Mouse (Mus musculus) cerebellum, postnatal 36 days (tissue): ENCODE measurements around the gene 1110032F04Rik.
"Not testable (repeated sequence)": the region's sequence is repeated elsewhere in the genome, so short reads cannot be mapped to it uniquely, and the experiment has no call there.

Experiments used
- DNase-seq, 2 experiments: peaks; one replicate each; pipeline ENCODE4 v3.0.0; 2021 to 2022; ENCODE audit warnings: mixed read lengths in 2 of 2

The 1110032F04Rik gene

DNA sequence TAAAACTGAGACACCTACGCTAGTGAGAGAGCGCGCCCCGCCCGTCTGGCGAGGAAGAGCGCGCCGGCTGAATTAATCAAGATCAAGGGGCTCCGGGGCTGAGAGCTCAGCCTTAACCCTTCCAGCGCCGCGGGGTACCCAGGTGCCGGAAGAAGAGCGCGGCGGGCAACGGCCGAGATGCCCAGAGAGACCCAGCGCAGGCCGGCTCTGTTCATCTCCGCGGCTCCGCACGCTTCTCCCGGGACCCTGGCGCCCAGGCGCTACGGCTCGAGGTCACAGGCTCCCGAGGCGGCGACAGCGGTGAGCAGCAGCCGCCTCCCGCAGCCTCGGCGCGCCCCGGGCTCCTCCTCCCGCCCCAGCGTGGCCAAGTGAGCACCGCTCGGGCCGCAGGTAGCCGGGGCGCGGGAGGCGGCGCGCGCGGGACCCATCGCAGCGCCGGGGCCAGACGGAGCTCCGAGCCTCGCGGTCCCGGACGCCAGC lies at the start of gene 1110032F04Rik:
TSS of gene 1110032F04Rik (plus strand) at position 376 of the 480 bp plus-strand sequence.
- DNase-seq, result peak in 1 of 2 experiments; percentile 8

DNA sequence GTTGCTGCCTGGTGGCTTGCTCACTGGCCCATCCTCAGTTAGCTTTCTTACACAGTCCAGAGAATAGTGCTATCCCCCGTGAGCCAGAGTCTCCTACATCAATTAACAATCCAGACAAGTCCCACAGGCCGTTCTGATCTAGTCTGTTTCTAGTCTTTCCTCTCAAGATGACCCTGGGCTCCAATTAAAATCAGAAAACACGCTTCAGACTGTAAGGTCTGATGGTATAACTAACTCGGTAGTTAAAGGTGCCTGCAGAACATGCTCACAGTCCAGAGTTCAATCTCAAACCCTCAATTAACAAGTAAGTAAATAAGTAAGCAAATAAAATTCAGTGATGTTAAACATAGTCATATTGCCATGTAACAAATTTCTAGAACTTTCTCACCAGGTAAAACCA lies 48.0 kb upstream of the 1110032F04Rik start:
- no peak for DNase-seq

DNA sequence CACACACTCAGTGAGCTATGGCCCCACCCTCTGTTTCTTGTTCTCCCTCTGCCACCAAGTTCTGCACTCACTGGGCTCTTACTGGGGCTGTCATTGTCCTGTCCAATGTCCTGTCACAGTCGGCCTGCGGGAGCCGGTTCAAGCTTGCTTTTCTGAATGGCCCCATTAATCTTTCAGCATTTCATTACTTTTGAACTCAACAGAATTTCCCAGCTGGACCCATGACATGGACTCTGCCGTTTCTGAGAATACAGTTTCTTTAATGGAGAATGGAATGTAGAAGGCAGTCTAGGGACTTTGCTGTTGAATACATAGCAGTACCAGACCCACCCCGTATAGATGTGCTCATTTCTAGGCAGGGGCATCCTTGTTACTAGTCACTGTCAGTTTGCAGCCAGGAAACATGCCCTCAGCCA lies 47.5 kb upstream of the 1110032F04Rik start:
- DNase-seq, result no peak

DNA sequence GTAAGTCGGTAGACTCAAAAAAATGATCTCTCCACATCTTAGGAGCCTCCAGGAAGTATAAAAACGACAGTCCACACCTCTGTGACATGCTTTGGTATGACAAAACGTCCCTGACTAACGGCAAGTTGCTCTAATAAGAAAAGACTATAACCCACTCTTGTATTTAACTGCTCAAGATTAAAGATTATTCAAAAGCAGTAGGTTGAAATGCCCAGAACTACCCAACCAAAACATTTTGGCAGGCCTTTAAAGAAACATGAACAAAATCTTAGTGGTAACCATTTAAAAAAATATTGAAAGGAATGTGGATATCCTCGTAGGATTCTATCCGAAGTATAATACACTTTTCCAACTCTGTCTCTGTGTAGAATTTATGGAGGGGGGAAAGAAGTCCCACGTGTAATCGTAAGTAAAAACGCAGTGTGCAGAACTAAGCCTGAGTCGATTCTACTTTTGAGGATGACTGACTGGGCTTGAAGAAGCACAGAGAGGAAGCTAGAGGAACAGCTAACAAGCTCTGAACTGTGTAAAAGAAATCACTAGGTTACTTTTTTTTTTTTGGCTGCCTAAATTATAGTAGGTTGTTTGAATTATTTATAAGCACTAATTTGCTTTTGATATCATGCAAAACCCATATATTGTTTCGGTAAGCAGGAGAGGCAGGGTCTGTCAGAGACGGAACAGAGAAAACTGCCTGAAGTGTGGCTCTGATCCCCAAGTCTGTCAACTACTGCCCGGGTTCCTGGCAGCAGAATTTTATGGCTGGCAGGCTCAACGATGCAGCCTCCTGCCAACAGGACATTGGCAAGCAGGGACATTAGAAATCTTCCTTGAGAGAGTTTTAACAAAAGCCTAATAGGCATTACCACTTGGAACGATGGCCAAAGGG lies 45.3 kb upstream of the 1110032F04Rik start:
- peak; percentile 58 to 66 for DNase-seq

DNA sequence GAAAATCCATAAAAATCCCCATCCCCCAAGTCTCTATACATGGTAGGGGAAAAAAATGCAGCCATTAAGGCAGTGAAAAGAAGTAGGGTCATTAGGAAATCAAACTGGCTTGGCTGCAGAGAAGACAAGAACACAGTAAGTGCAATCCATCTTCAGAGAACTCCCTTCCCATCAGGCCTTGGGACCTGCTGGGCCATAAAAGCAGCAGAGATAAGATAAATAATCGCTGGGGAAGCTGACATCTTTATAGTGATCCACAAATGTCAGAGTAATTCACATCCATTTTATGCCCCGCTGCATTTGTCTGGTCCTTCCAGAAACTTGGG lies 44.7 kb upstream of the 1110032F04Rik start:
- DNase-seq, result no peak

DNA sequence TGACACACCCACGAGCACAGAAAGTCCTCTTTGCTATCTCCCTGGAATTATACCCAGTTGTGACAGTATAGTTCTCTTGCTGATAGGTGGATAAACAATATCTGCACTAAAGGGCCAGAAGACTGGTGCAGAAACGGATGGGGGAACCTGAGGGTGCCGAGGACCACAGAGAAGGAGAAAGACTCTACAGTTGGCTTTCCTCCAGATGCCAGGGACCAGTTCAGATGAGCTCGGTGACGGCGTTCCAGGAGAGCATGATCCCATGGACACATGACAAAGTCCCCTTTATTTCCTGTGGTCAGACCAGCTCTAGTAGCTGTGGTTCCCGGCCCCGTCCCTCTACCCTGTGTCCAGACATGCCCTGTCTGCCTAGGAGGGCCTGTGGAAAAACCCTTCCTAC lies 44.2 kb upstream of the 1110032F04Rik start:
- peak in 1 of 2 experiments; percentile 4 for DNase-seq

DNA sequence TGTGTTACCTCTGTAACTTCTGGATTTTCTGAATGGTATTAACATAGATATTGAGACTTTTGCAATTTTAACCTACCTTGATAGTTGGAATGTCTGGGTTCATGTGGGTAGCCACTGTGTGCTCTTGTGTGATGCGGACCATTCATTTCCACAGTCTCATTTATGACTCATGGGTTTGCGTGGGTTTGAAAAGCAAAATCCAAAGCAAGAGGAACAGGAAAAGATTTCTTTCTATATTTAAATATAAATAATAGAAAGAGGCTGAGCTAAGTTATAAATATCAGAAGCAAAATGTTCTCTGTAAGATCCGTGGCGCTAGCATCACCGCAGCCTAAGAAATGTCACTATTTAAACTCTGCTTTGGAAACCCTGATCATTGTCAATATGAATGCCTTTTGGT lies 41.7 kb upstream of the 1110032F04Rik start:
- no peak for DNase-seq

DNA sequence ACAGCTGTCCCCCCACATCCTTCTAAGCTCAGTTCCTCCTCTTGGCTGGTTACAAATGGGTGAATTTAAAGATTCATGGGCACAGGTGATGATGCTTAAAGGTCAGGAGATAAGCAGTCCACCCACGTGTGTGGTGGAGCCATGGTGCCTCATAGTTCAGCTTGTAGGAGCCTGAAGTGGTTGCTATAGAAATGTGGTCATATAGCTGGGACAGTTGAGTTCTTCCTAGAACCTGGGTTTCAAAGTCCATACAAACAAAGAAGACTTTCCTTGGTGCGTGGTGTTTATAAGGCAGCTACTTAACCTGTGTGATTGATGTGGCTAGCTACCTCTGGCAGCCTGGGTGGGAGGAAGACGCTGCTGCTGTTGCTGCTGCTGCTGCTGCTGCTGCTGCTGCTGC lies 39.4 kb upstream of the 1110032F04Rik start:
- no peak for DNase-seq

DNA sequence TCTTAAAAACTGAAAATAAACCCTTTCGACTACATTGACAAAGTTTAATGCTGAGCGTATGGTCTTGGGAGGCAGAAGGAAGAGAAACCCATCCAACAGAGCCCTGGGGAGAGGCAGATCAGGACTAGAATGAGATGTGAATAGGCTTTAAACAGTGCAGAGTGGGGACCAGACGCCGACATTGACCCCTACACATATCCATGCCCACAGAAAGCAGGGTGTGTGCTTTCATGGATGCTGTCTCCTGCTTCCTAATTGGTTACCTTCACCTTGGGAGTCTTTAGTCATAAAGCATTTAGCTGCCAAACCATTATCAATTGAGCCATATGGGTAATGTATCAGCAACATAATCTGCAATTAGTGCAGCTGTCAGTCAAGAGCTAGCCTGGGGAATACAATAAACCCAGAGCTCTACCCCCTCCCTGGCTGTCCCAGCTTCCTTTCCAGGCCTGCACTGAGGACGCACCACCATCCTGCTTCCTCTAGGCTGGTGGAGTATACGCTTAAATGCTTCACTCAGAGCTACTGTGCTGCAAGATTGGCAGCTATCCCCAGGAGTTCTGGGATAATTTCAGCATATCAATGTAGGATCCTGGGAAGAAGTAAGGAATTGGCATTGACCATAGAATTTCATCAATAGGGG lies 32.4 kb upstream of the 1110032F04Rik start:
- no peak for DNase-seq

DNA sequence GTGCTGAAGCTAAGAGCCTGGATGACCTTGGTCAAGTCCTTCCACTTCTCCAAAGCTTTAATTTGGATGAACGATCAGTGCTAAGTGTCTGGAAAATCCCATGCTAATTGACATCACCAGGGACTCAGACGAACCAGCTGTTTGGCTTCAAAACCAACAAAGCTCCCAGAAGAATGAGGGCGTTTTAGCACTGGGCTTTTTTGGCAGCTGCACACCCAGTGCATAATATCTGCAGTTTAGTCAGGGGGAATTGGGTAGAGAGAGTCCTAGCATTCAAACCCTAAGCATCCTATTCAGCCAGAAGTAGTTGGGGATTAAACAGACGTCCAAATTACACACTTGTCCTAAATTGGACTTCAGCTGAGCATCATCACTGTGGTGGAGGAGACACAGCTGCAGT lies 29.2 kb upstream of the 1110032F04Rik start:
- no peak for DNase-seq

DNA sequence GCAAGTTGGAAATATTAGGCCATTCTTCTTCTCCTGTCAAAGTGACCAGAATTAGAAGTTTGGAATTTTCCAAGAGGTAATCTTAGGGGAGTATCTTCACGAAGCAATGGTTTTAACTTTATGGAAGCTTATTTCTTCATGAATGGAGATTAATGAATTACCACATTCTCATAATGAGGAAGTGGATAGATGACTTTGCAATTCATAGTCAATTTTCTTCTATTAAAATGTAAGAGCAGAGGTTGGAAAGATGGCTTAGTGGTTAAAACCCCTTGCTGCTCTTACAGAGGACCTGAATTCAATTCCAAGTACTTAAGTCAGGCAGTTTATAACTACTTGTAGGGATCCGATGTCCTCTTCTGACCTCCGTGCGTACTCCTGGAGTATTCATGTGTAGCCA lies 25.4 kb upstream of the 1110032F04Rik start:
- no peak for DNase-seq

DNA sequence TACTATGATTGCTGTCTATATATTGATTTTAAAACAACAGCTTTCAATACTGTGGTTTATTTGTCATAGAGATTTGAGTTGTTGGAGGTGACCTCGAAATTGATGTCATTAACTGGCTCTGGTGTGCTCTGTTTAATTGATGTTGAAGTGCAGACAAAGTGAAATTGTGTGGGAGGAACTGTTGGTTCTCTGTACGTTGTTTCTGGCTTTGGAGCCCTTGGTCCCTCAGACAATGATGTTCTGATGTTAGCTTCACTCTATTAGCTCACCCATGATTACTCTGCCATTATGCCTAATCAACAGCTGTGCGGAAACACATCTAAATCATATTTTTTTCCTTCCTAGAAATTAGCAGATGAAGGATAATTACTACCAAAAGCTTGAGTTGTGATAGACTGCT lies 21.1 kb upstream of the 1110032F04Rik start:
- no peak for DNase-seq

DNA sequence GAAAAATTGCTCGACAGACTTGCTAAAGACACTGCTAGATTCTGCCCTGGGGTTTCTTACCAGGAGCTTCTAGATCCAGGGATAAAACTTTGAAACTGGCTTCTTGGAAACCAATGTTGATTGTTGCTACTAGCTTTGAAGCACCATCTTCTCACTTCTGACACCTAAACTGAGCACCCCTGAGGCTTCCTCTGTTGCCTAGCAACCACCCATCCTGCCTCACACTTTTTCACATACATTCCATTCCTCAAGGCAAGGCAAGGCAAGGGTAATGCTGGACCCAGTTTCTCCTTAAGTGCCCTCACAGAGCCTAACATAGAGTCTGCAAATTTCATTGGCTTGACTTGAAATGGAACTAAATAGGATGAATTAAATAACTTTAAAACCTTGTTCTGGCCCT lies 17.0 kb upstream of the 1110032F04Rik start:
- DNase-seq, result no peak

DNA sequence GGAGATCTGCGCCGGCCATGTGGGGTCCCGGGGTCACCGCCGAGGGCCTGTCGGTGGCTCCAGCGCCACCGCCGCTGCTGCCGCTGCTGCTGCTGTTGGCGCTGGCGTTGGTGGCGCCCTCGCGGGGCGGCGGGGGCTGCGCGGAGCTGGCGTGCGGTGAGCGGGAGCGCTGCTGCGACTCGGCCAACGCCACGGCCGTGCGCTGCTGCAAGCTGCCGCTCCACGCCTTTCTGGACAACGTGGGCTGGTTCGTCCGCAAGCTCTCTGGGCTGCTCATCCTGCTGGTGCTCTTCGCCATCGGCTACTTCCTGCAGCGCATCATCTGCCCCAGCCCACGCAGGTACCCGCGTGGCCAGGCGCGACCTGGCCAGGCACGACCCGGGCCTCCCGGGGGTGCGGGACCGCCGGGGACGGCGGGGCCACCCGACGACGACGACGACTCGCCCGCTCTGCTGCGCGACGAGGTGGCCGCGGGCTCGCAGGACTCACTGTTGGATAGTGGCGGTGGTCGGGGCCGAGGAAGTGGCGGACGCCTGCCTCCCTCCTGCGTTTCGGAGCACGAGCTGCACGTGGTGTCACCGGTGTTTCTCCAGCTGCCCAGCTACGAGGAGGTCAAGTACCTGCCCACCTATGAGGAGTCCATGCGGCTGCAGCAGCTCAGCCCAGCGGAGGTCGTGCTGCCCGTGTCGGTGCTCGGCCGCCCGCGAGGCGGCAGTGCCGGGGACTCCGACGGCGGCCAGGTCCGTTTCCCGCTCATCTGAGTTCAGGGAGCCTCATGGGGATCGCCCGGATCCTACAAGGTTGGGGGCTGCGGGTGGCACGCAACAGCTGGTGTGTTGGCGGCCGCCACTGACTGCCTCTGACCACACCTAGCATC lies 543 bp downstream of the 1110032F04Rik start:
- peak; percentile 6 to 14 for DNase-seq

DNA sequence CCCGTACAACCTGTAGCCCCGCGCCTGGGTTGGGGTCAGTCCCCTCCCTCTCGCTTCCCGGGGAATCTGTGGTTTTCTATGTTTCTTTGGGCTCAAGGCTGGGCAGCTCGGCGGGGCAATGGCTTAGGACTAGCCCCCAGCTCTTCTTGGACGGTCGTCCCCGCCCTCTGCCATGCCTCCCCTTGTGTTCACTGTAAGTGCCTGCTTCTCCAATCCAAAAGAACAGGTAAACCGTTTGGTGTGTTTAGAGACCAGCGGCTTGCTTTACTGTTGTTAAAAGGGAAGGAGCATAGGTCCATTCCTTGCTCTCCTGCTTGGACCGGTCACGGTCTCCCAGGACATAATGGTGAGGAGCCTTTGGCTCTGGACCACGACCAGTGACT lies 1.2 kb downstream of the 1110032F04Rik start:
- no peak for DNase-seq

DNA sequence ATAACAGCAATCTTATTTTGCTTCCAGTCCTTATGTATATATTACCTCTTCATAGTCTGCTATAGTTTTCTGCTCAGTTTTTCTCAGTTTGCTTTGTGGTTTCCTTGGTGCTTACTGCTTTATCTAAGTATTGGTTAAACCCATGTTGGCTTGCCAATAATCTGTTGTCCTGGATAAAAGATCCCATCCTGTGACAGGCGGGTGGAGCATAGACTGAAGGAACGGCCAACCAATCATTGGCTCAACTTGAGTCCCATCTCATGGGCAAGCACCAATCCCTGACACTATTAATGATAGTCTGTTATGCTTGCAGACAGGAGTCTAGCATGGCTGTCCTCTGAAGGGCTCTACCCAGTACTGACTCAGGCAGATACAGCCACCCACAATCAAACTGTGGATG lies 4.7 kb downstream of the 1110032F04Rik start:
- no peak for DNase-seq

DNA sequence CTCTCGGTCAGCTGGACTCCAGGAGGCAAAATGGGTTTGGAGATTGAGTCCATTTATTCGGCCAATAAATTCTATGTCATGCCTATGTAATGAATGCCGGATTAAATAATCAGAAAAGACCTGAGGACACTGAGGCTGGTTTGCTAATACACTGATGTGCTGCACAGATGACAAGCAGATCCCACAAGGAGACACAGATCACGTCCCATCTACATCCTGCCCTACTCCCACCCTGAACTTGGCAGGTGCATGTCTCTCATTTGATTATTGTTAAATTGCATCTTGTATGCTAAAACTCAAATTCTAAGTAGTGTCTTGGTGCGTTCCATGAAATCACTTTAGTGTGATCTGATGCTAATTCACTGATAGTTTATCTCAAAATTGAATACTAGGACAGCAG lies 17.5 kb downstream of the 1110032F04Rik start:
- no peak for DNase-seq

DNA sequence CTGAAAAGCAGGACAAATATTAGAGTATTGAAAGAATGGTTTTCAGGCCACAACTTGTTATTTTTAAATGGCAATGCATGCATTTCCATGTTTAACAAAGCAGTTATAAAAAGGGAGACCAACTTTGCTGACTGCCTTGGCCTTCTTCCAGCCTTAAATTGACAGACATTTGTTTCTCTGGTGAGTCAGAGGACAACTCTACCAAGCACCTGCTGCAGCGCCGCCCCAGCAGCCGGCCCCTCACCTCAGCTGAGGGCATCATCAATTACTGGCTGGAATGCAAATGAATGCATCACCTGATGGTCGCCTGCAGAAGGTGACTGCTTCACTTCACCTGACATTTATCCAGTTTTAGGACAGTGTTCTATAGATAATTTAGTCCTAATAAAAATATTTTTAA lies 26.0 kb downstream of the 1110032F04Rik start:
- DNase-seq, result no peak

DNA sequence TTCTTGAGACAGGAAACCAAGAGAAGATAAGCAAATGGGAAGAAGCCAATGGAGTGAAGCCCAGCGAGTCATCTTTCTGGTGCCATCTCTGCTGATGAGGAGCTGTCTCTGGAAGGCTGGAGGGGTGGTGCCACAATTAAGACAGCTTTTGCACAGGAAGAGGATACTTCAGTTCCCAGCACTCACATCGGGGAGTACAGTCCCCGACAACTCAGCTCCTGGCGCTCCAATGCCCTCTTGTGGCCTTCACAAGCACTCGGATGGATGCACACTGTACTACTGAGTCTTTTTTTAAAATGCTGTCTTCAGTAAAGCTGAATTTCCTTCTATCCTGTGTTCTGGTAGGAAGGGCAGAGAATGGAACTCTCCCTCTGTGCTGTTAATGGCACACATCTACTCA lies 27.8 kb downstream of the 1110032F04Rik start:
- no peak for DNase-seq

DNA sequence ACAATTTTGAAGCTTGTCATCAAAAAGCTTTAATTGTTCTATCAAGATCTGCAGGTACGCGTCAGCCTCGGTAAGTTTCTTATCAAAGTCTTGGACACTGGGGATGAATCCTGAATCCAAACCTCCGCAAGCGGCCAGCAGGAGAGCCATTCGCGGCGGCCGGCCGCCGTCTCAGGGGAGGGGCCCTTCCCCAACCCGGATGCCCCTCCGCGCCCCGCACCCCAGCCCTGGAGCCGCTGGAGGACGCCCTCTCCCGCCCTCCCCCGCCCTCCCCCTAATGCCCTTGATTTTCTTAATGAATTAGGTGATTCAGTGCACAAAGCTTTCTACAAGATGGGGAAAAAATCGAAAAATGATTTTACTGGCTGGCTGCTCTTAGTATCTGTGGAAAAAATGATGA lies 33.2 kb downstream of the 1110032F04Rik start:
- DNase-seq, result not testable (repeated sequence)

DNA sequence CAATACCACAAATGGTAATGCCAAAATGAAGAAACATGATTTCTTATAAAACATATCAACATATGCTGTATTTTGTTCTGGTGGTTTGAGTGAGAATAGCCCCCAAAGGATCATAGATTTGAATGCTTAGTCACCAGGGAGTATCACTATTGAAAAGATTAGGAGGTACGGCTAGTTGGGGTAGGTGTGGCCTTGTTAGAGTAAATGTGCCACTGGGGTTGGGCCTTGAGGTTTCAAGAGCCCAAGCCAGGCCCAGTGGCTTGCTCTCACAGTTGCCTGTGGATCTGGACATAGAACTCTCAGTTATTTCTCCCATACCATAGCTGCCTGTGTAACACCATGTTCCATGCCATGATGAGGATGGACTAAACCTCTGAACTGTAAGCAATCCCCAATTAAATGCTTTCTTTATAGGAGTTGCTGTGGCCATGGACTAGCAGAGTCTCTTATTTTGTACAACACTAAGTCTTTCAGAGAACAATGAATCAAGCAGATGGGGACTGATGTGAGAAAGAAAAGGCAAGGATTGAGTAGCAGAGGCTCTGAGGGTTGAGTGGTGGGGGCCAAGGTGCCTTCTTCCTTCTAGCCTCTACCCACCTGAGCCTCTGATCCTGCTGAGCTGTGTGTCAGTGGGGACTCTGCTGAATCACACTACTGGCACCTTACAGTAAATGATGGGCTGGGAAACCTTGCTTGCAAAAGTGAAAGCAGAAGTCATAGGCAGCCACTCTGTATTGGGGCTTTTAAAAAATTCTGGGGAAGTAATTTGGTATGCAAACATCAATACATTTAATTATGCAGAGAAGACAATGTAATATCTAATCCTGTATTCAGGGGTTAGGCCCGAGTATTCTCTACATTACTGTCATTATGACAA lies 35.8 kb downstream of the 1110032F04Rik start:
- DNase-seq, result no peak

DNA sequence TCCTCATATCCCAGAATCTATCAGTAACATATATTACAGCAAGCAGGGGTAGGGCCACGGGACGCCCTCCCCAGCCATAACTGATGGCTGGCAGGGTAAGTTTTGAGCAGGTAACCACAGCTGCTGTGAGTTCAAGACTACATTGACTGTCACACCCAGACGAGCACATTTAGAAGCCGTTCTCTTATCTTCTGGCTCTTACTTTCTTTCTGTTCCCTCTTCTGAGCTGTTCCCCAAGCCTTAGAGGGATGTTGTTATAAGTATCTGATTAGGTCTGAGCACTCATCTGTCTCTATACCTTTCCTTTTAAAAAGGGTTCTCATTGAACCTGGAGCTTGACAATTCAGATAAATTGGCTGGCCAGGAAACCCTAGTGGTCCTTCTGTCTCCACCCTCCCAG lies 38.1 kb downstream of the 1110032F04Rik start:
- DNase-seq, result no peak
